Mouse (Mus musculus) cortical plate, adult 2 months (tissue): ENCODE data around the gene Gabpb1. TPM values are rescaled to one million over a fixed set of nuclear protein-coding genes. Genes with fewer than 3 reads are reported as not detected.
A peak's percentile ranks its signal among the peaks of the same experiment; 100 is the strongest.

ENCODE experiments used
- H3K27ac ChIP-seq: fragments of 200-500 bp; 2 replicates; pipeline ENCODE4 v1.5.1; 2012; ENCODE audit warnings: low read length, control low read depth, inconsistent platforms; ENCODE audit not compliant: insufficient read depth
- H3K4me1 ChIP-seq: fragments of 200-500 bp; 2 replicates; pipeline ENCODE4 v1.6.1; 2011; ENCODE audit warnings: low read length; ENCODE audit not compliant: control insufficient read depth, insufficient read depth
- H3K4me3 ChIP-seq: fragments of 200-500 bp; 2 replicates; pipeline ENCODE4 v1.5.1; 2011; ENCODE audit warnings: mild to moderate bottlenecking, low read length, control low read depth; ENCODE audit not compliant: insufficient read depth
- CTCF ChIP-seq: fragments of 200-500 bp; IDR thresholded peaks from 2 replicates; pipeline ENCODE4 v1.5.1; 2011; ENCODE audit warnings: mild to moderate bottlenecking, control low read depth, low read length; ENCODE audit not compliant: insufficient read depth; ENCODE audit errors: extremely low read depth
- POLR2A ChIP-seq: fragments of 200-500 bp; IDR thresholded peaks from 2 replicates; pipeline ENCODE4 v1.6.1; 2011; ENCODE audit warnings: mild to moderate bottlenecking, low read length, control low read depth; ENCODE audit not compliant: insufficient read depth; ENCODE audit errors: extremely low read depth
- polyA plus RNA-seq: library from polyadenylated mRNA; depleted of rRNA; stranded (reverse); fragments of >200 nt; gene quantifications from 2 replicates; pipeline ENCODE4 v1.2.3, GENCODE M21; 2012

The Gabpb1 gene
- polyA plus RNA-seq, 1 experiment = 19.6 TPM

DNA sequence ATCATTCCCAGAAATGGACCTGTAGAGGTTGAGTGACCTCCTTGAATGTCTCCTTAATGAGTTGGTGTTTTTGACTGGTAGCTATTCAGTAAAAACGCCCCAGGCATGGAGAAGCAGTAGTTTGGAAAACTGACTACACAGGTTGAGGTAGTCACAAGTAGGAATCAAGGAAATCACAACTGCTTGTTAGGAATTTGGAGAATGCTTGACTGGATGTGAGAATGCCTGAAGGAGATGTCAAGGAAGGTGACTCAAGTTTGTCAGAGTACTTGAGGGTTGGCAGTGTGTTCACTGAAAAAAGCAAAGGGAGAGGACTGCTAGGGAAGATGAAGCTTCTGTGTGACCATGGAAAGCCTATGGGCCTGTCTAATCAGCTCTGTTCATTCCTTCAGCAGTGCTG is 1.2 kb upstream of the Gabpb1 start:
- Histone ChIP-seq H3K4me3 (no peak overlapping the region), H3K27ac (no peak overlapping the region), H3K4me1 (peaks cover 3% of the 10 kb centered on the region; the same call in 1 of the 2 replicates)
- TF ChIP-seq POLR2A (no peak), CTCF (no peak)

GRCm38 (mm10) chr2:126675169-126676121 is 692 bp downstream of the Gabpb1 start:
- TF ChIP-seq POLR2A = peak; percentile 71
- TF ChIP-seq CTCF = no peak
- Histone ChIP-seq H3K27ac (peak overlapping the region; percentile 100), H3K4me3 (peak overlapping the region; percentile 69), H3K4me1 (peaks cover 3% of the 10 kb centered on the region; the same call in 1 of the 2 replicates)

DNA sequence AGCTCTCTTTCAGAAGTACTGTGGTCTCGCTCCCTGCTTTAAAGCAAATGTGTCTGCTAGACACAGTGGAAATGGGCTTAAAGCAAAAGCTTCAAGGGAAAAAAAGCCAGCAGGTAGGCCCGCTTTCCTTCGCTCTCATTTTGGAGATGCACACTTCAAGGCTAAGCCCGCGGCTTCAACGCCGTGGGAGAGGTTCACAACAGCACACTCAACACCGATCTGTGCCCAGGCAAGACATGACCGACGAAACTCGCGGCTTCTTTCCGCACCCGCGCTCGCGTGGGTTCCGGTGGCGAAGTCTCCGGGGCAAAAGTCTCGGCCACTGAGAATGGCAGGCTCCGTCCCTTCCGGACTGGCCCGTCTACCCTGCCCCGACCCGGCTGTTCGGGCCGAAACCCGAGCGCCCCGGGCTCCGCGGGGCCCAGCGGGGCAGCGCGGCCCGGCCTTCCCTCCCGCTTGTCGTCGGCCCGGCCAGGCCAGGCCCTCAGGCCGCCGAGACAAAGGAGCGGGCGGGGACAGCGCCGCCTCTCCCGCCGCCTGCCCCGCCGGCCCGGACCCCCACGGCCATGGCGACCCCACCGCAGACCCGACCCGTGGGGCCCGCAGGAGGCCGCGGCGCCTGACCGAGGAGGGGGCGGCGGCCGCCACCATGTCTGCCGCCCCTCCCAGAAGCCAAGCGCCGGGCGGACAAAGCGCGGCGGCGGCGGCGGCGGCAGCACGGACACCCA is 1.5 kb downstream of the Gabpb1 start:
- peak overlapping the region; percentile 69 for H3K4me3 ChIP-seq
- peaks cover 3% of the 10 kb centered on the region; the same call in 1 of the 2 replicates for H3K4me1 ChIP-seq
- peak overlapping the region; percentile 100 for H3K27ac ChIP-seq
- TF ChIP-seq POLR2A (peak; percentile 31; the same call in 1 of the 2 replicates), CTCF (no peak)

DNA sequence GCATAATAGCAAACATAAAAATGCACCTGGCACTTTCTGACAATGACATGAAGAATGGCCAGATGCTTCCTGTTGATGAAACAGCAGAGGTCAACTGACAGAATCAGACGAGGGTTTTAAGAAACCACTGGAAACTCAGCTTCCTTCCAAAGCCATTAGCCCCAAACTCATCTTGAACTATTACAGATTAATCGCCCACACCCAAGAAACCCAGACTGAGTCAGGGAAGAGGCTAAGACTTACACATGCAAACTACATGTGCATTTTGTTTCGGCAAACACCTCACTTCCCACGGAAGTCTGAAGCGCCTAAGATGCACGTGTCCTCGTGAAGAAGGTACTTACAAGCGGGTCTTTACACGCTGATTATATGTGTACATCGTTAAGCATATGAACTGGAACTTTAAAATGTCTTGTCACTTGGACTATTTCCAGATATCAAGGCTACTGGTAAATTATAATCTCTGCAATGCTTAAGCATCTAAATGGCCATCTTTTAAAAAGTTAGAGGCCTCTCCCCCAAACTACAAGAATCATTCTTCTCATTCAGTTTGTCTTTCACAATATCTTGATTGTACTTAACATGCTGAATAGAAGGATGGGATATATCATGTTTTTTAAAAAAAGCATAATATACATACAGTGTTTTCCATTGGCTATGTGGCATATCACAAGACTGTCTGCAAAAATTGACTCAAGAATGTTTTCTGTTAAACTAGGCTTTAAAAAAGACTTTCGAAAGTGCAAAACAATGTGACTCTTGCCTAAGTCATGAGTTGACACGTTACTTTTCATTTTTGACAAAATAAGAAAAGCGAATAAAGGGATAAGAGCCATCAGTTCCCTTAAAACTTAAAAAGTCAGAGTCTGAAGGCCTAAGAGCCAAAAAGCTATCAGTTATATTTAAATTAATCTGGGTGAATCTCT is 2.6 kb downstream of the Gabpb1 start:
- TF ChIP-seq CTCF (no peak), POLR2A (no peak)
- H3K4me1 ChIP-seq = peaks cover 3% of the 10 kb centered on the region; the same call in 1 of the 2 replicates
- no peak overlapping the region for H3K27ac ChIP-seq
- peak overlapping the region; percentile 69; the same call in 1 of the 2 replicates for H3K4me3 ChIP-seq

GRCm38 (mm10) chr2:126668621-126669252 is 7.4 kb downstream of the Gabpb1 start:
- Histone ChIP-seq H3K27ac (no peak overlapping the region), H3K4me3 (no peak overlapping the region), H3K4me1 (peaks cover 3% of the 10 kb centered on the region; the same call in 1 of the 2 replicates)
- TF ChIP-seq CTCF (no peak), POLR2A (no peak)

DNA sequence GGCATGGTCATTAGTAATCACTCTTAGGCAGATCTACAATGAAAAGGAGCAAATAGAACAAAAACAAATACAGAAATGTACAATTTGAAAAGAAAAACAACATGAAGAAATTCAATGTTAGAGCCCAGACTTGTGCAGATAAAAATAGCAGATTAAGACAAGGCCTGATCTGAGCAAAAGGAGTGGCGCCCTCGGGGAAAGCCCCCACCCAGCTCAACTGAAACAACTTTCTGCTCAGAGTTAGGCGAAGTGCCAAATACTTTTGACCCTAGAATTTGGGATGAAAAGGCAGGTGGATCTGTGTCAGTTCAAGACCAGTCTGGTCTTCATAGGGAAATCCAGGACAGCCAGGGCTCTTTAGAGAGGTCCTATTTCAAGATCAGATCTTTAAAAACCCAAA is 10.2 kb downstream of the Gabpb1 start:
- Histone ChIP-seq H3K4me1 (no peaks in the 10 kb centered on the region), H3K4me3 (no peak overlapping the region), H3K27ac (no peak overlapping the region)
- no peak for TF ChIP-seq POLR2A
- no peak for TF ChIP-seq CTCF

- no peak overlapping the region for H3K4me3 ChIP-seq
- no peak for TF ChIP-seq POLR2A
- TF ChIP-seq CTCF = peak; percentile 12; the same call in 1 of the 2 replicates
- no peak overlapping the region for H3K27ac ChIP-seq
- H3K4me1 ChIP-seq = no peaks in the 10 kb centered on the region
Observed at GRCm38 (mm10) chr2:126663481-126663880, 12.7 kb downstream of the Gabpb1 start.

DNA sequence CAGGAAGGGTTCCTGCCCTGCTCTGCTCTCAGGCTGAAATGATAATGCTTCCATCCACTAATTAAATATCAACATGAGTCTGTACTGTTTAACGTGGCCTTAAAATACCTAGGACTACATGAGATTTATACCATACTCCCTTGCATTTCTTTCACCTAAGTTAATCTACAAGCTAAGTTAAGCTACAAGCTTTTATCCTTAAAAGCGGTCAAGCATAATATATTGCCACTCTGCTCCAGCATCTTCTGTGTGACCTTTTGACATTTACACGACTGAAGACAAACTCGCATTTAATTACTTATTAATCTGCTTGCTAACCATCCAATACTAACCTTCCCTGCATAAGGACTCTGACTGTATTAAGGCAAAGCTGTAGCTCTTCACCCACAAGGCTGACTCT is 23.2 kb downstream of the Gabpb1 start:
- TF ChIP-seq CTCF (no peak), POLR2A (no peak)
- H3K27ac ChIP-seq = no peak overlapping the region
- no peaks in the 10 kb centered on the region for H3K4me1 ChIP-seq
- H3K4me3 ChIP-seq = no peak overlapping the region
